Mouse (Mus musculus) liver, adult 2 months (tissue): ENCODE data around the gene Tgfbr3.

Source experiments
- CTCF ChIP-seq: fragments of 200-500 bp; IDR thresholded peaks from 2 replicates; pipeline ENCODE4 v1.5.1; 2011; ENCODE audit warnings: low read depth, low read length, control low read depth
- POLR2A ChIP-seq: fragments of 200-500 bp; IDR thresholded peaks from 2 replicates; pipeline ENCODE4 v1.6.1; 2011; ENCODE audit warnings: low read length, control low read depth; ENCODE audit not compliant: insufficient read depth; ENCODE audit errors: extremely low read depth

DNA sequence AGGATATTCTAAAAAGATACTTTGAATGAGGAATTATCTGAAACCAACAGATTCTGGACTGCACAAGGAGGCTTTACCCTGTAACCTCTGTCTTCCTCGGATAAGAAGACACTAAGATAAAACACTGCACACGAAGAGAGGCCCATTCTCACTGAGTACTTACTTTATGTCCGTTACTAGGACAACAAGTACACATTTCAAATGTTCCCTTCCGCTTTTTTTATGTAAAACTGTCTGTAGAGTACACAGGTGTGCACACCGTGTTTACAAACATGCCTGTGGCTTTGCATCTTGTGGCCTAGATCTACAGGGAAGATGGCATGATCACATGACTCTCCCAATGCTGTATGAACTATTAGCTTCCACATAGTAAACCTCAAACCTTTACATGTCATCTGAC lies 146.6 kb downstream of the Tgfbr3 start:
- no peak for TF ChIP-seq CTCF
- TF ChIP-seq POLR2A: no peak
